Mouse (Mus musculus) lung, postnatal 25 days (tissue): ENCODE measurements at regions not wholly inside any gene's neighbourhood (a gene's known extent, or its start where the extent isn't known, plus 50 kb on each side); places are given as distances from the start of the nearest gene placed in this dataset.
"Not testable (repeated sequence)": the region's sequence is repeated elsewhere in the genome, so short reads cannot be mapped to it uniquely, and the experiment has no call there.

Experiments
- DNase-seq: peaks from one replicate; pipeline ENCODE4 v3.0.0; 2022; ENCODE audit warnings: low spot score

- no peak for DNase-seq
Measured at GRCm38 (mm10) chr5:45382804-45383203, 67.2 kb downstream of the Qdpr start.

DNA sequence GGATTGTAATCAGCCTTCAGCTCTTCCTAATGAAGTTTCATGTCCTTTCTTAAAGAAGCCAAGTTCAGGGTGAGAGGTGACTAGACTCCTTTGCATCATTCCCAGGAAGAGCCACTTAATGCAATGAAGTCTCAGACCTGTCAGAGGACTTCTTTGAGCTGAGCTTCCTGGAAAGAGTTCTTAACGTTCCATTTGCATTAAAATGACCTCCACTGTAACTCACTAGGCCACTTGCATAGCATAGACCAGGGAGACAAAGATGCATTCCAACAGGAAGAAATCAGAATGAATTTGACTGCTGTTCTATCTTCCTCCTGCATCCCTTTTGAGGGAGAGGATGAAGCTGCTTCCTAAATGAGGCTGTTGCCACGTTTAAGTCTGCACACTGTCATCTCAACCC is 71.5 kb downstream of the Qdpr start:
- no peak for DNase-seq

DNA sequence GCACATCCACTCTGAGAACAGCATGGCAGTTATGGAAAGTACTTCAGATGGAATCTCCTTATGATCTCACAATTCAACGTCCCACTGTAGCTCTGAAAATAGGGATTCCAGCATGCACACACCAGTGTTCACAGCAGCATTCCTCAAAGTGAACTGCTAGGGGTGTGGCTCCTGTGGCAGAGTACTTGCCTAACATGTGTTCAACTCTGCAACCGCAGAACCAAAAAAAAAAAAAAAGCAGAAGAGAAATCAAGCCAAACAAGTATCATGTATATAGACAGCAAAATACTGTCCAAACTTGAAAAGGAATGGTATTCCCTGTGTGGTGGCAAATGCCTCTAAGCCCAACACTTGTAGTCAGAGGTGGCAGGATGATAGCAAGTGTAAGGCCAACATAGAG is 77.0 kb downstream of the Qdpr start:
- DNase-seq, result no peak

GRCm38 (mm10) chr5:45368451-45368850 is 81.6 kb downstream of the Qdpr start:
- DNase-seq, result peak; percentile 47

DNA sequence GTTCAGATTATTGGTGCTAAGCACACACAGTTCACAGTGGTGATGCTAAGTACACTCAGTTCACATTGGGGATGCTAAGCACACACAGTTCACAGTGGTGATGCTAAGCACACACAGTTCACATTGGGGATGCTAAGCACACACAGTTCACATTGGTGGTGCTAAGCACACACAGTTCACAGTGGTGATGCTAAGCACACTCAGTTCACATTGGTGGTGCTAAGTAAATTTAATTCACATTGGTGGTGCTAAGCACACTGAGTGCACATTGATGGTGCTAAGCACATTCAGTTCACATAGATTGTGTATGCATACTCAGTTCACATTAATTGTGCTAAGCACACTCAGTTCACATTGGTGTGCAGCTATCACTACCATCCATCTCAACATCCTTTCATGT is 89.8 kb downstream of the Qdpr start:
- no peak for DNase-seq

DNA sequence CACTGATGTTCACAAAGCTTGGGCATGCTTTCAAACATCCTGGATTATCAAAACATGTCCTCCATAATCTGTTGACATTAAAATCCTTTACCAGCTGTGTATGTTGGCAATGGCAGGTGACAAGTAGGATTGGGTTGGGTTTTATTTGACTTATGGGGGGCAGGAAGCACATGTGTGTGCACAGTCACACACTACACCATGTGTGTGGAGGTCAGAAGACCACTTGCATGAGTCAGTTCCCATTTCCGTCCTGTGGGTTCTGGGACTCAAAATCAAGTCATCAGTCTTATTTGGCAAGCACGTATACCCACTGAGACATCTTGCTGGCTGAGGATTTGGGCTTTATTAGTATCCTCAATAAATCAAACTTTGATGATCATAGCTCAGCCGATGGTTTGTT is 109.6 kb downstream of the Qdpr start:
- no peak for DNase-seq

DNA sequence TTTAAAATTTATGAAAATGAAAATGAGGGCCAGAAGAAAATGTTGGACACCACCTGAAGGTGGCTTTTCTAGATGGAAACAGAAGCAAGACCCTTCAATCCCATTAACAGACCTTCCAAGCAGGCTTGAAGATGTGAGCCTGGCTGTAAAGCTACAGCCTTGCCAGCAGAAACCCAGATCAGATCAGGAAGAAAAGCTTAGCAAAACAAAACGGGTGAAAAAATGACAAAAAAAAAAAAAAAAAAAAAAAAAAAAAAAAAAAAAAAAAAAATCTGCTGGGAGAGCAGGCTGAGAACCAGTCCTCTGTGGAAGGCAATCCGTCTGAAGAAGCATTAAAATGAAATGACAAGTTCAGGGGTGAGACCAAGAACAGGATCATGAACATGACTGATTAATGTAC is 113.2 kb downstream of the Qdpr start:
- DNase-seq, result no peak

DNA sequence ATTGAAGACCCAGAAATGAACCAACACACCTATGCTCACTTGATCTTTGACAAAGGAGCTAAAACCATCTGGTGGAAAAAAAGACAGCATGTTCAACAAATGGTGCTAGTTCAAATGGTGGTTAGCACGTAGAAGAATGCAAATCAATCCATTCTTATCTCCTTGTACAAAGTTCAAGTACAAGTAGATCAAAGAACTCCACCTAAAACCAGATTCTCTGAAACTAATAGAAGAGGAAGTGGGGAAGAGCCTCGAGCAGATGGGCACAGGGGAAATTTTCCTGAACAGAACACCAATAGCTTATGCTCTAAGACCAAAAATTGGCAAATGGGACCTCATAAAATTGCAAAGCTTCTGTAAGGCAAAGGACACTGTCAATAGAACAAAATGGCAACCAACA is 125.6 kb downstream of the Qdpr start:
- DNase-seq, result not testable (repeated sequence)

DNA sequence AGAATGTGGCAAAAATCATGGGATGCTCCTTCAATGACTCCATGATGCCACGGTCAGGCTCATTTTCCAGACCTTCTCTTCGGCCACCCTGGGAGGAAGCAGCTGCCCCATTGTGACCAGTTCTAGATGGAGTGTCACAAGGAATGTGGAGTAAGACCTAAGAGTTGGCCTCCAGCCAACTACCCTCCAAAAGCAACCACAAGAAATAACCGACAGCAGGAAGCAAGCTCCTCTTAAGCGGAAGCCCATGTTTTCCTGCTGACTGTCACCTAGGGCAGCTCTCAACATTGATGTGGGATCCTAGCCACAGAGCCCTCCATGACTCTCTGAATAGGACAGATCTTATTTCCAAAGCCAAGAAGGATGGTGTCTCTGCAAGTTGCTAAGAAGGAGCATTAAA is 126.5 kb downstream of the Qdpr start:
- no peak for DNase-seq

DNA sequence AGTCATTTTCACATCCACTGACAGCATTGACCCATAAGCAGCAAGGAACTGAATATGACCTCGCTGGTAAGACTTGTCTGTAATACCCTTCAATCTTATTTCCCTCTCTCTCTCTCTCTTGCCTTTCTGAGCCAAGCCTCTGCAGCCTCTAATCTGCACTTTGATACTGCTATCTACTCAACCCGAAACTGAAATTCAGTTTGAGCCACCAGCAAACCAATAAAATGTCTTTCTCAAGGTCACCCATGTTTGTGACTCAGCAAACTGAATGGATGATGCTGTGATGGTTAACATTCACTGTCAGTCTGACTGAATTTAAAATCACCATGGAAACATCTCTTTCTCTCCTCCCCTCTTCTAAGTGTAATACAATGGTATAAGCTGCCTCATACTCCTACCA is 132.0 kb downstream of the Qdpr start:
- DNase-seq, result no peak

GRCm38 (mm10) chr5:45301120-45301519 is 148.9 kb downstream of the Qdpr start:
- DNase-seq, result no peak

- DNase-seq, result no peak
Measured at GRCm38 (mm10) chr5:45298872-45299271, 151.2 kb downstream of the Qdpr start.

GRCm38 (mm10) chr5:45295134-45295533 is 154.9 kb downstream of the Qdpr start:
- no peak for DNase-seq

GRCm38 (mm10) chr5:45292833-45293546 is 157.0 kb downstream of the Qdpr start:
- DNase-seq, result no peak

GRCm38 (mm10) chr5:45292383-45292782 is 157.7 kb downstream of the Qdpr start:
- DNase-seq, result peak; percentile 64

GRCm38 (mm10) chr5:45291752-45292151 is 158.3 kb downstream of the Qdpr start:
- no peak for DNase-seq

GRCm38 (mm10) chr5:45291276-45291675 is 158.8 kb downstream of the Qdpr start:
- no peak for DNase-seq

GRCm38 (mm10) chr5:45286454-45286853 is 163.6 kb downstream of the Qdpr start:
- DNase-seq, result peak; percentile 3

- no peak for DNase-seq
Measured at GRCm38 (mm10) chr5:45284680-45285079, 165.4 kb downstream of the Qdpr start.

DNA sequence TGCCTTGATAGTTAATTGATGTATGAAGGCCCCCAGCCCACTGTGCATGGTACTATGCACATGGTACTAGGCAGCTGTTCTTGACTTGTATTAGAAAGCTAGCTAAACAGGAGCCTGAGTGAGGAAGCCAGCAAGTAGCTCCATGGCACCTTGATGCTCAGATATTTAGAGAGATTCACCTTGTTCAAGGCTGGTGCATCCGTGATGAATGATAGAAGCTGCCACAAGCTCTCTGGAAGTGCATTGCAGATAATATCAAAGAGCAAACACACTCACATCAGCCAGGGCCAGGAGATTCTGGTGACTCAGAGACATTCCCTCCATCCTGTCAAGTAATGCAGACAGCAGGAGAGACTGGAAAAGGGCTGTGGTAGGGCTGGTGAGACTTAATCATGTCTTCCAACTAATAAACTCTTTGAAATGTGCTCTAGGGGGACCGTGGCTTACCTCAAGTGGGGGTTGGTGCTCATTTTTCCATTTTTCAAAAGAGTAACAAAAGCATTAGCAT is 166.1 kb downstream of the Qdpr start:
- no peak for DNase-seq

DNA sequence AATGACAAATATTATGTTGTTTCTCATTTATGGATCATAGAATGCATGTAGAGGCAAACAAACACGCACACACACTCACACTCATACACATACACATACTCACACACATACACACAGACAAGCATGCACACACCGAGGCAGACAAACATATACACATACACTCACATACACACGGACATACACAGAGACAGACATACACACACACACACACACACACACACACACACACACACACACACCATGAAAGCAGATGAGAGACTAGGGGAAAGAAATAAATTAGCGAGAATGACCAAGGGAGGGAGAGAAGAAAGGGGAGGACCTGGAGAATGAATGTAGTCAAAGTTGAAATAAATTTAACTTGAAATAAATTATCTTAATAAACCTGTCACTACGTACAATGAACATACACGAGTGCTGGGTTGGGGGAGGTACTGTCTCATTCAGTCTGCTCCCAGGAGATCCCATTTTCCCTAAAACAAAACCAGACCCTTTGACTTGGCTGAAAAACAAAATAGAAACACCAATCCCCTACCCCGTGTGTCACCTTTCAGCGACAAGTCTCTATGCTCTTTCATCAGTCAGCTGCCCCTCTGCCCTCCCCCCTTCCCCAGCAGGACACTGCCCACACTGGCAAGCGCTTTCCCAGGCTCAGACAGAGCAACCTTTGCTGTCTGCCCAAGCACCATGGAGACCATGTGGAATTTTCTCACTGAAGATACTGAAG is 167.7 kb downstream of the Qdpr start:
- no peak for DNase-seq

GRCm38 (mm10) chr5:45278571-45278970 is 171.5 kb downstream of the Qdpr start:
- peak; percentile 70 for DNase-seq

DNA sequence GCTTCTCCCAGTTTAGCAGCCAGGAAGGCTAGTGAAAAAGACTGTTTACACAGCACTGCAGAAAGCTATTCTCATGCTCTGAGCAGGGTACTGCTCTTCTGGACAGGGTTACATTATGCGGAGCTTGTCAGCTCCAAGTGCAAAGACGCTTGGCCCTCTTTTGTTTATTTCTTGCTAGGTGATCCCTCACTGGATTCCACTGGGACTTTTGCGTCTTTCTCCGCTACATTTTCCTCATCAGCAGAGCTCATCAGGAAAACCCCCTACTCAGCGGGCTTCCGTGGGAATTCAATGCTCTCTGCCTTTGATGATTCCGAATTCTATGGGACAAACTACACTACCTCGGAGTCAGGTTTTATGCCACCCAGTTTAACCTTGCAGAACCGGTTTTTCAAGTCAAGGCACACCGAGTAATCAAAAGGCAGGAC is 172.0 kb downstream of the Qdpr start:
- peak; percentile 14 for DNase-seq

DNA sequence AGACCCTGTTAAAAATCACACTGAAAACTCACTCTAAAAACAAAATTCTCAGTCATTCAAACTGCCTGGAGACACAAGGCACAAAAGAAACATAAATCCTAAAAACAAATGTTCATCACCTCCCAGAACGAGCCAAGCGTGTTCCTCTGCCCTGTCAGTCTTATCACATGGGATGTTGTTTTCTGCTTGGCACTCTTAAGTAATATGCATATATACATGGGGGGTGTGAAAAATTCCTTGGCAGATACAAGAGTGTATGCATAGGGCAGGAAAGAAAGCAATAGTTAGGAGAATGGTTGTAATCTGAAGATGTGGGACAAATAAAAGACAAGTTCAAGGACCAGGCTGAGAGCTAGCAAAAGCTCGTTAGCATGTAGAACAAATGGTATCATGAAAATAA is 179.4 kb downstream of the Qdpr start:
- DNase-seq, result no peak
